Mouse (Mus musculus) E14TG2a.4 (cell line): ENCODE data around the gene Olfr291.

ENCODE experiments used
- CTCF ChIP-seq: conservative IDR thresholded peaks from 2 replicates; pipeline ENCODE4 v1.5.1; 2014; ENCODE audit warnings: low read length
- NANOG ChIP-seq: IDR thresholded peaks from 2 replicates; pipeline ENCODE4 v1.6.1; 2014; ENCODE audit warnings: borderline replicate concordance, low read length, mixed read lengths

DNA sequence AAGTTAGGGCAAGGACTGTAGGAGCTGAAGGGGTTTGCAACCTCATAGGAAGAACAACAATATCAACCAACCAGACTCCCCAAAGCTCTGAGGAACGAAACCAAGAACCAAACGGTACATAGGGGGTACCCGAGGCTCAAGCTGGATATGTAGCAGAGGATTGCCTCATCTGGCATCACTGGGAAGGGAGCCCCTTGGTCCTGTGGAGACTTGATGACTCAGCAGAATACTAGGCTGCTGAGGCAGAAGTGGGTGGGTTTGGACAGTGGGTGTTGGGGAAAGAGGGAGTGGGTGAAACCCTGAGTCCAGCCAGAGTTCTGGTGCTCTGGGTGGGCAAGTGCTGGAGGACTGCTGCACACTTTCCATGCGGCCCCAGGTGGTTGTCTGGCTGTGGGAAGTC lies 47.2 kb upstream of the Olfr291 start:
- no peak for TF ChIP-seq CTCF
- no peak for TF ChIP-seq NANOG
